Mouse (Mus musculus) MEL (cell line): ENCODE results near the gene Fmo5. TPM values are rescaled to one million over a fixed set of nuclear protein-coding genes. Genes with fewer than 3 reads are reported as not detected.

Source experiments
- DNase-seq: peaks from one replicate; pipeline ENCODE4 v3.0.0; 2011; ENCODE audit warnings: low read depth, low spot score
- H3K27ac ChIP-seq: 2 replicates; pipeline ENCODE4 v1.5.1; 2012; ENCODE audit warnings: low read depth, mild to moderate bottlenecking, control low read depth, low read length, moderate library complexity; ENCODE audit not compliant: control insufficient read depth
- H3K27me3 ChIP-seq, 2 experiments: fragments of 150-350 bp in 1 of 2; sonication (generic) in 1 of 2; 2 replicates each; pipeline ENCODE4 v1.6.1; 2012; ENCODE audit warnings: low read length in 2 of 2, mild to moderate bottlenecking in 2 of 2, improper control_type of control experiment in 1 of 2, moderate library complexity in 1 of 2; ENCODE audit not compliant: insufficient read depth in 2 of 2, control insufficient read depth in 1 of 2
- H3K36me3 ChIP-seq, 2 experiments: 2 replicates each; pipeline ENCODE4 v1.6.1; 2012 to 2014; ENCODE audit warnings: low read length in 2 of 2, improper control_type of control experiment in 1 of 2, inconsistent platforms in 1 of 2, mild to moderate bottlenecking in 1 of 2; ENCODE audit not compliant: insufficient read depth in 2 of 2, control insufficient read depth in 1 of 2
- H3K4me1 ChIP-seq, 2 experiments: fragments of 150-350 bp in 1 of 2; sonication (generic) in 1 of 2; 2 replicates each; pipeline ENCODE4 v1.6.1; 2012; ENCODE audit warnings: low read length in 2 of 2, improper control_type of control experiment in 1 of 2, mild to moderate bottlenecking in 1 of 2; ENCODE audit not compliant: insufficient read depth in 2 of 2, control insufficient read depth in 1 of 2
- H3K4me3 ChIP-seq, 2 experiments: fragments of 150-350 bp in 1 of 2; sonication (generic) in 1 of 2; 2 replicates each; pipeline ENCODE4 v1.5.1; 2012; ENCODE audit warnings: low read depth in 2 of 2, low read length in 2 of 2, mild to moderate bottlenecking in 2 of 2, moderate library complexity in 2 of 2, control low read depth in 1 of 2, improper control_type of control experiment in 1 of 2; ENCODE audit not compliant: control insufficient read depth in 1 of 2, insufficient read depth in 1 of 2
- H3K79me2 ChIP-seq: 2 replicates; pipeline ENCODE4 v1.6.1; 2012; ENCODE audit warnings: mild to moderate bottlenecking, low read length, moderate library complexity; ENCODE audit not compliant: control insufficient read depth, poor library complexity, insufficient read depth
- H3K9ac ChIP-seq: 2 replicates; pipeline ENCODE4 v1.6.1; 2012; ENCODE audit warnings: low read depth, mild to moderate bottlenecking, control low read depth, low read length, moderate library complexity; ENCODE audit not compliant: control insufficient read depth, poor library complexity, severe bottlenecking
- H3K9me3 ChIP-seq: fragments of 150-350 bp; sonication (generic); replicated peaks from 2 replicates; pipeline ENCODE4 v1.6.1; 2012; ENCODE audit warnings: mild to moderate bottlenecking, low read length, improper control_type of control experiment, moderate library complexity; ENCODE audit not compliant: insufficient read depth
- BHLHE40 ChIP-seq: IDR thresholded peaks from 2 replicates; pipeline ENCODE4 v1.6.1; 2012; ENCODE audit warnings: low read depth, mild to moderate bottlenecking, inconsistent platforms, low read length, improper control_type of control experiment, borderline replicate concordance
- CHD2 ChIP-seq: IDR thresholded peaks from 2 replicates; pipeline ENCODE4 v1.6.1; 2011; ENCODE audit warnings: low read length, improper control_type of control experiment
- CTCF ChIP-seq, 3 experiments: IDR thresholded peaks in 2 of 3; conservative IDR thresholded peaks in 1 of 3; 2 replicates each; pipeline ENCODE4 v1.5.1; 2011 to 2012; ENCODE audit warnings: low read length in 3 of 3, low read depth in 2 of 3, mild to moderate bottlenecking in 2 of 3, improper control_type of control experiment in 1 of 3, inconsistent platforms in 1 of 3, mixed read lengths in 1 of 3, moderate library complexity in 1 of 3; ENCODE audit not compliant: control insufficient read depth in 1 of 3, insufficient read depth in 1 of 3, poor library complexity in 1 of 3, severe bottlenecking in 1 of 3
- E2F4 ChIP-seq: IDR thresholded peaks from 2 replicates; pipeline ENCODE4 v1.6.1; 2011; ENCODE audit warnings: low read depth, low read length, improper control_type of control experiment, borderline replicate concordance
- ELF1 ChIP-seq: IDR thresholded peaks from 2 replicates; pipeline ENCODE4 v1.6.1; 2014; ENCODE audit warnings: low read depth, mild to moderate bottlenecking, inconsistent platforms, low read length, improper control_type of control experiment, moderate library complexity
- JUND ChIP-seq: IDR thresholded peaks from 2 replicates; pipeline ENCODE4 v1.6.1; 2011; ENCODE audit warnings: low read depth, mild to moderate bottlenecking, improper control_type of control experiment, low read length
- MYC ChIP-seq: IDR thresholded peaks from 2 replicates; pipeline ENCODE4 v1.6.1; 2011; ENCODE audit warnings: low read depth, mild to moderate bottlenecking, low read length, improper control_type of control experiment, moderate library complexity
- NELFE ChIP-seq: IDR thresholded peaks from 2 replicates; pipeline ENCODE4 v1.6.1; 2011; ENCODE audit warnings: low read depth, low read length, improper control_type of control experiment
- POLR2AphosphoS2 ChIP-seq: IDR thresholded peaks from 2 replicates; pipeline ENCODE4 v1.6.1; 2011; ENCODE audit warnings: low read length, improper control_type of control experiment
- SIN3A ChIP-seq: IDR thresholded peaks from 2 replicates; pipeline ENCODE4 v1.6.1; 2012; ENCODE audit warnings: low read length, improper control_type of control experiment, inconsistent platforms
- TAL1 ChIP-seq: IDR thresholded peaks from 2 replicates; pipeline ENCODE4 v1.6.1; 2012; ENCODE audit warnings: mild to moderate bottlenecking, inconsistent platforms, low read length, moderate library complexity, mixed read lengths
- TCF12 ChIP-seq: IDR thresholded peaks from 2 replicates; pipeline ENCODE4 v1.6.1; 2014; ENCODE audit warnings: low read depth, mild to moderate bottlenecking, inconsistent platforms, low read length, improper control_type of control experiment, moderate library complexity
- USF2 ChIP-seq, 2 experiments: IDR thresholded peaks; 2 replicates each; pipeline ENCODE4 v1.6.1; 2011 to 2012; ENCODE audit warnings: improper control_type of control experiment in 2 of 2, low read length in 2 of 2, borderline replicate concordance in 1 of 2, inconsistent platforms in 1 of 2, low read depth in 1 of 2, mild to moderate bottlenecking in 1 of 2; ENCODE audit not compliant: insufficient read depth in 1 of 2
- ZC3H11A ChIP-seq: IDR thresholded peaks from 2 replicates; pipeline ENCODE4 v1.6.1; 2012; ENCODE audit warnings: low read depth, mild to moderate bottlenecking, inconsistent platforms, low read length, improper control_type of control experiment
- ZMIZ1 ChIP-seq: IDR thresholded peaks from 2 replicates; pipeline ENCODE4 v1.6.1; 2012; ENCODE audit warnings: low read depth, mild to moderate bottlenecking, inconsistent platforms, low read length, improper control_type of control experiment, moderate library complexity
- ZNF384 ChIP-seq: IDR thresholded peaks from 2 replicates; pipeline ENCODE4 v1.6.1; 2012; ENCODE audit warnings: low read depth, mild to moderate bottlenecking, inconsistent platforms, low read length, improper control_type of control experiment
- polyA plus RNA-seq, 2 experiments: library from polyadenylated mRNA; stranded (reverse) in 1 of 2; unstranded in 1 of 2; fragments of >175 nt in 1 of 2; fragments of >200 nt in 1 of 2; gene quantifications; 2 replicates each; pipeline versions ENCODE4 v1.2.1 to v1.2.4; 2012; ENCODE audit warnings: low replicate concordance in 2 of 2, low read depth in 1 of 2; ENCODE audit not compliant: insufficient read length in 2 of 2, insufficient read depth in 1 of 2, missing spikeins in 1 of 2
- total RNA-seq: library from RNA; depleted of rRNA; stranded (reverse); fragments of 300-350 nt; gene quantifications from 2 replicates; pipeline ENCODE4 v1.2.3, GENCODE M21; 2012

Gene Fmo5
- total and polyA plus RNA-seq, 3 experiments: 0.12 to 0.39 TPM; not detected in 1

DNA sequence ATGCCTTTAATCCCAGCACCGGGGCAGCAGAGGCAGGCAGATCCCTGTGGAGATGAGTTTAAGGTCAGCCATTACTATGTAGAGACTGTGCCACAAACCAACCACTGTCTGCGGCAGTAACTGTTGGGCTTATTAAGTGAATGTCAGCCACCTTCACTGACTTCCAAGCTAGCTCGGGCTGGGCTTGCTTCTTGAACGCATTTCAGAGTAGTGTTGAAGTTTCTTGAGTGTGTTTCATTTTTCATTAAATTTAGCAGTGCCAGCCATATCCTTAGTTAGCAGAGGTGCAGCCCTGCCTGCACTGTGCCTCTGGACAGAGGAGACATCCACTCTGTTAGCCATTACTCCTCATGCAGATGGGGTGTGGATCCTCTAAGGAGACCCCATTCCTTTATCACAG is 2.1 kb downstream of the Fmo5 start:
- no peaks in the 10 kb centered on the region for H3K79me2 ChIP-seq
- no peak overlapping the region for H3K27ac ChIP-seq
- peaks cover 6 to 8% of the 10 kb centered on the region in 2 experiments for H3K27me3 ChIP-seq
- H3K9me3 ChIP-seq: no peaks in the 10 kb centered on the region
- peaks cover 0 to 6% of the 10 kb centered on the region in 2 experiments; a peak in 2 of 4 replicates for H3K36me3 ChIP-seq
- TF ChIP-seq E2F4 (no peak), CHD2 (no peak), ZC3H11A (no peak), CTCF (IDR thresholded peaks at IDR 0.05 in 2 of 3, conservative IDR thresholded peaks at IDR 0.05 in 1 of 3; ENCODE audit: control insufficient read depth in 1 of 3, insufficient read depth in 1 of 3, low read depth in 2 of 3, low read length in 3 of 3, poor library complexity in 1 of 3, severe bottlenecking in 1 of 3) (no peak)
- no peak for DNase-seq
- no peak overlapping the region for H3K9ac ChIP-seq
- H3K4me1 ChIP-seq: peaks cover 2 to 12% of the 10 kb centered on the region in 2 experiments; a peak in 3 of 4 replicates
- no peak overlapping the region for H3K4me3 ChIP-seq

DNA sequence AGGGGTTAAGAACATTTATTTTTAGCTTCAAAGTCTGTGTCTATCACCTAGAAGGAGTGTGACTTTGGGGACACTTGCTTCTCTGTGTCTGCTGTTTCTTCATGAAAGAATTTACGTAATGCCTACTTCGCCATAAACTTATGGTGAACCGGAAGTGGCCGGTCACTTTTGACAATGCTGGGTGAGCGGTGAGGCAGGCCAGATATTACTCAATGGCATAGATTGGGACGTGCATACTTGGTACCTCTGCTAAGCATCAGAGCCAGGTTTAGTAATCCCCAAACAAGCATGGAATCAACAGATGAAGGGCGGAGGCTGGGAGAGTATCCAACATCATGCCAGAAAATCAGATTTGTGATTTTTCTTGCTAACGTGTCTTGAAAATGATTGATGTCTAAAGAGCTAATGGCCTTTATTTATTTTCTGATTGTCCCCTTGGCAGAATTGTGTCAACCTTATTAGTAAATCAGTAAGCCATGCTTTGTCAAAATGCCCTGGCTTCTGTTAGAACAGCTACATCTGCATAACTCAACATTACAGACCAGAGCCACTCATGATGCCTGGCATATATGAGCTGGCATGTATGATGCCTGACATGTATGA is 2.8 kb downstream of the Fmo5 start:
- H3K9ac ChIP-seq: no peak overlapping the region
- no peak for DNase-seq
- peaks cover 2 to 12% of the 10 kb centered on the region in 2 experiments; a peak in 3 of 4 replicates for H3K4me1 ChIP-seq
- no peak overlapping the region for H3K27ac ChIP-seq
- H3K36me3 ChIP-seq: peaks cover 0 to 6% of the 10 kb centered on the region in 2 experiments; a peak in 2 of 4 replicates
- peaks cover 9 to 14% of the 10 kb centered on the region in 2 experiments for H3K27me3 ChIP-seq
- H3K79me2 ChIP-seq: no peaks in the 10 kb centered on the region
- no peaks in the 10 kb centered on the region for H3K9me3 ChIP-seq
- H3K4me3 ChIP-seq: no peak overlapping the region
- TF ChIP-seq NELFE (no peak), TCF12 (no peak), ZNF384 (no peak), TAL1 (no peak), SIN3A (no peak), USF2 (IDR thresholded peaks at IDR 0.05; ENCODE audit: borderline replicate concordance in 1 of 2, insufficient read depth in 1 of 2, low read depth in 1 of 2, low read length in 2 of 2) (no peak), CHD2 (no peak), ZMIZ1 (no peak), ELF1 (no peak), JUND (no peak), MYC (no peak), BHLHE40 (no peak), POLR2AphosphoS2 (no peak)
- TF ChIP-seq, all 39 proteins: peak for 0
